Mouse (Mus musculus): ENCODE measurements around the gene Gpsm3.

- TF ChIP-seq POLR2A (IDR thresholded peaks at IDR 0.05; ENCODE audit: insufficient read depth, low read depth, low read length), result no peak
- no peak for TF ChIP-seq CTCF (IDR thresholded peaks at IDR 0.05)
- no peak for TF ChIP-seq EP300 (IDR thresholded peaks at IDR 0.05; ENCODE audit: insufficient read depth, low read depth, low read length)
These were observed 22.3 kb upstream of the Gpsm3 start for GRCm38 (mm10) chr17:34567311-34567710.
